Mouse (Mus musculus): ENCODE results near the gene Thg1l. TPM values are rescaled to one million over a fixed set of nuclear protein-coding genes. Genes with fewer than 3 reads are reported as not detected.

Gene Thg1l
- total RNA-seq, 2 experiments from 2014 or later = 11.7 to 15.2 TPM

DNA sequence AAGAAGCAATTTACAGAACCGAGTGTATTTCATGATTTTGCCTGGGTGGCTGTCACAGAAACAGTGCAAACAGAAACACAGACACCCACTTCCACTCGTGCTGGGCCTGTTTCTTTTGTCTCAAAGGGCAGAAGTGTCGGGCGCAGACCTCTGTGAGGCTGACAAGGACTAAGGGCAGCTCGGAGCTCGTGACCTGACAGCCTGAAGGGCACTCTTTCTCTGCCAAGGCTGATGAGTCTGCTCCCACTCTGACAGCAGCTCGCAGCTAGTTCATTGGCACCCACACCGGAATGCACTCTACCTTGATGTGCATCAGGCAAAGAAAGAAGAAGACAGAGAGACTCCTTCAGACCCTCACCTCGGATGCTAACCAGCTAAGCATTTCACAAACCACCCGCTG is 25.8 kb downstream of the Thg1l start:
- peak in 1 of 2 experiments; percentile 18 for DNase-seq (ENCODE audit: low spot score in 2 of 2)

DNA sequence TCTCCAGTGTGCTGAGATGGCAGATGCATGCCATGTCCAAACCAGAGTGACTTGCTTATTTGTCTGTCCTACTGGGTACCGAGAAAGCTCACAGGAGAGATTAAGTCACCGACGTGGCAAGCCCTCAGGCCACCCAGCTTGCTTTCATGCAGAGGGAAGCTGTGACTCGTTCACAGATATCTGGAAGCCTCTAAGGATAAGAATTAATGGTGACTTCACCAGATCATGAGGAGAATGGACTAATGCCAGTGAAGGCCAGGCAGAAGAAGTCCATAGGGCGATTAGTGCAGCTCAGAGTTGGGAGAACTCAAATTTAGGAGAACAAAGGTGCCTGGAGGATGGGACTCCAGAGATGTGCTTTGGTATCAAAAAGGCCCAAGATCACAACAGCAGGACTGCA is 27.8 kb downstream of the Thg1l start:
- DNase-seq (ENCODE audit: low spot score in 2 of 2) = no peak

DNA sequence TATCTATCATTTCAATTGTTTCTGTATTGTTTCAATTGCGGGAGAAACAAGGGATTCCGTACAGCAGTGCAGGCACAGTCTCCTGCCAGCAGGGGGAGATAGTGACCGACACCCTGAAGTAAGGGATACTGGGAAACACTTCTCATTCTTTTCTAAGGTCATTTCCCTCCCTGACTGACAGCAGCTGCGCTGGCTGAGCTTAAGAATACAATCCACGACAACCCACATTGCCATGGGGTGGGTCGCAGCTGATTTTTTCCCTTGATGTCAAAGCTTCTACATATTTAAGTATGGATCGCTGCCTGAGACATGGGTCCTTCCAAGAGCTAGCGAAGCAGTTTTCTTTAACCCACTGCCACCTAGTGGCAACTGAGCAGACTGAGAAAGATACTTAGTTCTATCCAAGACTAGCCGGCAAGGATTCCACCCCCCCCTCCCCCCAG is 28.6 kb downstream of the Thg1l start:
- peak; percentile 69 to 75 for DNase-seq (ENCODE audit: low spot score in 2 of 2)

DNA sequence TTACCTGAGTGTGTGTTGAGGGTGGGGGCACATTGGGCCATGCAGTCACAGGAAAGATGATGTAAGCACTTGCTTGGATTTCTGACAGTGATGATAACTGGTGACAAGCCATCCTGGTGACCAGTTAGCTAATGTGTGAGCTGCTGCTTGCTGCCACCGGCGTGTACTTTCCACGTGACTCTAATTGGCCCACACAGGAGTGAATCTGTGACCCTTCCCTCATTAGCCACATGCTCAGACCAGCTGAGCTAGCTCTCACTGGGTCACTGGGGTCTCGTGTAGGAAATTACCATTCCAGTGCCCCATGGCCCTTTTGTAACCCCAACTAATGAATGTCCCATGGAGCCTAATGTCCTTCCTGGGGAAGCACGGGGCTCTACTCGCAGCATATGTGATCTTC is 29.9 kb downstream of the Thg1l start:
- no peak for DNase-seq (ENCODE audit: low spot score in 2 of 2)

- DNase-seq (ENCODE audit: low spot score in 2 of 2) = no peak
Measured at GRCm38 (mm10) chr11:45921480-45921898, 33.8 kb downstream of the Thg1l start.

DNA sequence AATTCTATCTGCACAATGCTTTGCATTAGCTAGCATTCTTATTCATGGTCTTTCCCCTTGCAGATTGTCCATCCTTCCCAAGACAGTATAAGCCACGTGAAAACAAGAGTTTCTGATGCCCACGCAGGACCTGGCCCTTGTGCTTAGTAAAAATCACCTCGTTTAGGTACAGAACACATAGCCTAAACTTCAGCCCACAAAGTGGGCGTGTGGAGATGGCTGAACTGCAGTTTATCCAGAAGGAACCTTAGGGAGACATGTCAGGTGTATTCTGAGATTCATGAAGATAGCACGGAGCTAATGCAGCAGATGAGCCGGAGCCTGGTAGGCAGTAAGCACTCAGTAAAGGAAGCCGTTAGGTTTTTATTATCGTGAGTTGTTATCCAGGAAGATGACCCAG is 34.3 kb downstream of the Thg1l start:
- no peak for DNase-seq (ENCODE audit: low spot score in 2 of 2)

GRCm38 (mm10) chr11:45918836-45919235 is 36.5 kb downstream of the Thg1l start:
- no peak for DNase-seq (ENCODE audit: low spot score in 2 of 2)

DNA sequence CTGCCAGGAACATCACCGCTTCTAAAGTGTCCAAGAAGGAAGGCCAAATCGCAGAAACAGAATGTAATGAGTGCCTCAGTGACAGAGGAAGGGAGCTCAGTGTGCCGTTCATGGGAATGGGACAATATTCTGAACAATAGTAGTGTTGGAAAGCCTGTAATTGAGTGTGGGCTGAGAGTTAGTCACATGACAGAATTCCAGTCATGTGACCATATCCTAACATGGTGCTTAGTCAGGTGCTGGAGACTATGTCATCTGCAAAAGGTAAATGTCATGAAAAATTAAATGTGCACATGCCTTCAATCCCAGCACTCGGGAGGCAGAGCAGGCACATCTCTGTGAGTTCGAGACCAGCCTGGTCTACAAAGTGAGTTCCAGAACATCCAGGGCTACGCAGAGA is 37.3 kb downstream of the Thg1l start:
- DNase-seq (ENCODE audit: low spot score in 2 of 2) = no peak

DNA sequence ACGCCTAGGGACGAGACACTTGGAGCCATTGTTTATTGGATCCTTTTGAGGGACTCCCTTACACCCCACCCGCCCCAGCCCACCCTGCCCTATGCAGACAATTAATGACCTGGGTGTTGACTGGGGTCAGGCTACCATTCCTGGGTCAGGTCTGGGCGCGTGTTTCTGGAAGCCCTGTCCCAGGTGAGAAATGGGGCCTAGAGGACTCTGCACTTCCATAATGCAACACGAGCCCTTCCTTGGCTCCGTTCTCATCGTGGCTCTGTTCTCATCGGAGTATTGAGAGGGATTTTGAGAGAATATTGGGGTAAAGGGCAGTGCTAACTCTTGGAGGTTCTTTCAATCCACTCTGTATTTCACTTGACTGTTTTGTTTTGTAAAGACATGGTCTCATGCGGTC is 39.1 kb downstream of the Thg1l start:
- DNase-seq (ENCODE audit: low spot score in 2 of 2) = no peak

DNA sequence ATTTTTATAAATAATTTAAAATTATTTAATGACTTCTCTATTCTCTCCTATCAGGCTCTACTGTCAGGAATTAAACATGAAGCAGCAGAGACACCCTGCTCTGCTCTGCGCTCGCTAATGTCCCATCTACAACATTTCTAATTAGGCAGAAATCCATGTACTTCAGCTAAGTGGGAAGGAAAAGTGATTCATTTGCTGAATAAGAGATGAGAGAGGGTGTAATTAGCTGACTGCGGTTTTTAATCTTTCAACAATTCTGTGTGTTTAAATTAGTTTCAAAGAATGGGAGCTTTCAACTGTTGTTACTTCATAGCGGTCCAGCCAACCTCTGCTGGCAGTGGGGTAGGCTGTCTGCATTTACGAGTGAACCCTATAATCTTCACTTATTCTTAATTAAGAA is 44.6 kb downstream of the Thg1l start:
- DNase-seq (ENCODE audit: low spot score in 2 of 2) = no peak

DNA sequence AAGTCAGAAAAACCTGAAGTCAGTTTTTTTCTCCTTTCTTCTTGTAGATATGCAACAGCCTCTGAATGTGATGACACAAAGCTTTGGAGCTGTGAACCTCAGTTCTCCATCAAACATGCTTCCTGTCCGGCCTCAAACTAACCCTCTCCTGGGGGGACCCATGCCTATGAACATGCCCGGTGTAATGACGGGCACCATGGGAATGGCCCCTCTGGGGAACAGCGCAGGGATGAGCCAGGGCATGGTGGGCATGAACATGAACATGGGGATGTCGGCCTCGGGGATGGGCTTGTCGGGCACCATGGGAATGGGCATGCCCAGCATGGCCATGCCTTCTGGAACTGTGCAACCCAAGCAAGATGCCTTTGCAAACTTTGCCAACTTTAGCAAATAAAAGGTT is 46.4 kb downstream of the Thg1l start:
- no peak for DNase-seq (ENCODE audit: low spot score in 2 of 2)

DNA sequence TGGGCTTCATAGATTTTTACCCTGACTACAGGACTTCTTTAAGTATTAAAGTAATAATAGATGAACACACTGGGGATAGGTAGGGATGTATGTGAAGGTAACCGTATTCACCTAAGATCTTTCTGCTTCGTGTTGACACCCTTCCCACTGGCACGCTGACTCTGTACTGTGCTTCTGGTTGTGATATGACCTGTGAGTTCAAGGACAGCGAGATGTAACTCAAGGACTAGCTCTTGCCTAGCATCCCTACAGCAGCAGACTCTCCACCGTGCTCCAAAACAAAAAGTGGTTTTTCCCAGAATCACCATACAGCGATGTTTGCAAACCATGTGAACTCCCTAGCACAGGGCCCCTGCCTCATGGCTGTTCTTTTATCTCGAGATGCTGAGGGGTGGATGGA is 47.2 kb downstream of the Thg1l start:
- no peak for DNase-seq (ENCODE audit: low spot score in 2 of 2)

DNA sequence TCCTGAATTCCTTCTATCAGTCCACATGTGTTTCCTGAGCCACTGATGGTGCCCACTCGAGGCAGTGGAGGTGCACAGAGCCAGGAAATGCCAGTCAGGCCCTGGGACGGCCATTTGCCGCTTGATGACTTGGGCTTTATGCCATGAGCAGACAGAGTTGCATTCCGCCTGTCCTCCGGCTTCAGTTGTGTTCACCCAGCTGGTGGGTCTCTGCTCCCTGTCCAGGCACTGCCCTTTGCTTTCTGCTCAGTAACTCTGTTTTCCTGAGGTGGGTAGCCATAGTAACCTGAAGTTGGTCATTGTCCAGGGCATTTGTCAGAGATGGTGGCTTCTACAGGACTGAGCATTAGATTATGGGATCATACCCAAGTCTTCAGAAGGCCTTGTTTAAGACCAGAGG is 48.0 kb downstream of the Thg1l start:
- no peak for DNase-seq (ENCODE audit: low spot score in 2 of 2)

DNA sequence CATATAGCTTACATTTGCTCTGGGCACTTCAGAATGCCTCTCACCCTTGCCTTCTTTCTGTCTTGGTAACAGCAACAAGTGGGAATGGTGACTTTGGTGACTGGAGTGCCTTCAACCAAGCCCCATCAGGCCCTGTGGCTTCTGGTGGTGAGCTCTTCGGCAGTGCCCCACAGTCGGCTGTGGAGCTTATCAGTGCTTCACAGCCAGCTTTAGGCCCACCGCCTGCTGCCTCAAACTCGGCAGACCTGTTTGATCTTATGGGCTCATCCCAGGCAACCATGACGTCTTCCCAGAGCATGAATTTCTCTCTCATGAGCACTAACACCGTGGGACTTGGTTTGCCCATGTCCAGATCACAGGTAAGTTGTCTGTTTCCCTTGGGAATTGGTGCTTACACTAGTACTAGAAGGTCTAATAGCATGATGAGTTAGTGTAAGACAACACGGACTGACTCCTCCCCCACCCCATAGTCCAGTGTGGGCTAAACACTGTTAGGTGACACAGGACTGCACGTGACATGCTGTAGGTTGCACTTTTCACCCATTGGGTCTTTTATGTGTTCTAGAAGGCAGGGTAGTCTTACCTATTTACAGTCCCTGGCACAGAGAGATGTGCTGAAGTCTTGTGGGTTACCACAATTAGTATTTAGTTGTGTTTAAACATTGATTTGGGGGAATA is 49.0 kb downstream of the Thg1l start:
- DNase-seq (ENCODE audit: low spot score in 2 of 2) = no peak

DNA sequence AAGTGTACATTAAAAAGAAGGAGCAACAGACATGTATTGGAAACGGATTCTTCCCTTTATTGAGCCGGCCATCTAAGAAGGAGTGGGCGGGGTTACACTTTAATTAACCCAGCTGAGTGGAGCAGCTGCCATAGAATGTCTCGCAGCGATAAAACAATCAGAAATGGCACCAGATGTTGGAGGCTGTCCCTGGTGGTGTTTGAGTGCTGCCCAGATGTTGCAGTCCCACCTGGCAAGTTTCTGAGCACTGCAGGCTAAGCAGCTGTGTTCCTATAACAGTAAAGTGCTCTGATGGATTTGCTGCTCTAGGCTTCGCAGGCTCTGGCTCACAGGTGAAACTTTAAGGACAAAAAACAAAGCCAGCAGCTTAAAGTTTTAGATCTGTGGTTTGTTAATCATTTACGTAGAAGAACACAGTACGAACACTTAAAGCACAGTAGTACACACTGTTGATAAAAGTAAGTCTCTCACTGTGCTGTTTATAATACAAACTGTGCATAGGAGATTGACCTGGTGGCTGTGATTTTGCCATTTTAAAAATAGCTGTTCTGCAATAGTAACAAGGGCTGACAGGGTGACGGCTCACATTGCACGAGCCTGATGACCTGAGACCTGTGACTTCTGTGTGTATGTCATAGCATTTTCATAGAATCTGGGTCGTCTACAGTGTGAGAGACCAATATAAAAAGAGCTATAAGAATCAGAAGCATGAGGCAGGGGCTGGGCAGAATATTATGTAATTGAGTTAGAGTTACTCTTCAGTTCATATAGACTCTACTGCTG is 54.9 kb downstream of the Thg1l start:
- no peak for DNase-seq (ENCODE audit: low spot score in 2 of 2)

- DNase-seq (ENCODE audit: low spot score in 2 of 2) = no peak
Measured at GRCm38 (mm10) chr11:45897392-45897791, 57.9 kb downstream of the Thg1l start.

Other genes with a start within 250 kb of the Thg1l start
- gene Clint1, start 103.4 kb downstream of the Thg1l start, total RNA-seq (2021) = 10 to 100 TPM; 66.4 to 90.8 TPM
- 10 to 100 TPM; 11.8 to 22.8 TPM for gene Lsm11, start 10.6 kb downstream of the Thg1l start, total RNA-seq (2021)
- under 1 TPM in 1 of 2 experiments, not detected in 1; 0.13 TPM for gene Sox30, start 24.8 kb upstream of the Thg1l start, total RNA-seq (2021)
- 1 to 10 TPM; 3.1 to 3.3 TPM for gene Gm12166, start 96.8 kb upstream of the Thg1l start, total RNA-seq (2021)
- 1 to 10 TPM; 1.5 to 3.5 TPM for gene Adam19, start 100.5 kb upstream of the Thg1l start, total RNA-seq (2021)
- gene Nipal4, start 211.0 kb upstream of the Thg1l start, total RNA-seq (2021) = not detected